Mouse (Mus musculus) heart, embryonic 13.5 days (tissue): ENCODE measurements around the gene Lekr1. TPM values are rescaled to one million over a fixed set of nuclear protein-coding genes. Genes with fewer than 3 reads are reported as not detected.
A peak's percentile ranks its signal among the peaks of the same experiment; 100 is the strongest.

Experiments
- ATAC-seq: fragments of 200-750 bp; cut with Nextera tagmentation; 2 replicates; pipeline ENCODE4 v1.8.0; 2017; ENCODE audit warnings: moderate TSS enrichment; ENCODE audit not compliant: insufficient number of reproducible peaks, low FRiP score, low TSS enrichment; ENCODE audit errors: extremely low read depth
- H3K27ac ChIP-seq: fragments of 300-500 bp; sonication (generic); replicated peaks from 2 replicates; pipeline ENCODE4 v1.5.1; 2015; ENCODE audit warnings: moderate library complexity, mild to moderate bottlenecking, inconsistent platforms
- H3K27me3 ChIP-seq: fragments of 300-500 bp; sonication (generic); replicated peaks from 2 replicates; pipeline ENCODE4 v1.6.1; 2015; ENCODE audit warnings: mild to moderate bottlenecking, inconsistent platforms
- H3K36me3 ChIP-seq: fragments of 300-500 bp; sonication (generic); 2 replicates; pipeline ENCODE4 v1.6.1; 2015; ENCODE audit warnings: mild to moderate bottlenecking, inconsistent platforms
- H3K4me1 ChIP-seq: fragments of 300-500 bp; sonication (generic); 2 replicates; pipeline ENCODE4 v1.6.1; 2015; ENCODE audit warnings: inconsistent platforms
- H3K4me2 ChIP-seq: fragments of 300-500 bp; sonication (generic); 2 replicates; pipeline ENCODE4 v1.6.1; 2015; ENCODE audit warnings: inconsistent platforms, mild to moderate bottlenecking, moderate library complexity
- H3K4me3 ChIP-seq: fragments of 300-500 bp; sonication (generic); 2 replicates; pipeline ENCODE4 v1.5.1; 2015; ENCODE audit warnings: moderate library complexity, mild to moderate bottlenecking, inconsistent platforms
- H3K9ac ChIP-seq: fragments of 300-500 bp; sonication (generic); 2 replicates; pipeline ENCODE4 v1.6.1; 2015; ENCODE audit warnings: inconsistent platforms, mild to moderate bottlenecking, moderate library complexity
- H3K9me3 ChIP-seq: fragments of 300-500 bp; sonication (generic); 2 replicates; pipeline ENCODE4 v1.6.1; 2016; ENCODE audit warnings: inconsistent platforms
- WGBS: fragments of 180-500 bp; shearing (Covaris S2); methylation state at CpG from one replicate; pipeline ENCODE4 v1.1.7; 2015; ENCODE audit warnings: mixed read lengths; 5-methylcytosine and 5-hydroxymethylcytosine counted together
- polyA plus RNA-seq: library from polyadenylated mRNA; unstranded; fragments of >200 nt; fragmentation: Nextera tagmentation; extraction: Ambion mirVana; gene quantifications from 2 replicates; pipeline ENCODE4 v1.2.1, GENCODE M21; 2015

Gene Lekr1
- 5.5 and 6.6 TPM in 2 replicates for polyA plus RNA-seq

- Histone ChIP-seq H3K9ac (peak within 1 kb of the TSS; percentile 86), H3K4me1 (peaks cover 11% of the 10 kb centered on the region; the same call in 1 of the 2 replicates), H3K4me2 (peak within 1 kb of the TSS; percentile 74), H3K27me3 (no peaks in the 10 kb centered on the region), H3K36me3 (no peaks in the 10 kb centered on the region), H3K4me3 (peak within 1 kb of the TSS; percentile 77), H3K27ac (peak within 1 kb of the TSS; percentile 51), H3K9me3 (no peaks in the 10 kb centered on the region)
- peak; percentile 70 for ATAC-seq
- WGBS = 1% methylated on average over 73 of the region's 73 CpGs
These were observed at the start of gene Lekr1 for GRCm38 (mm10) chr3:65665977-65666766. TSS of gene Lekr1 (plus strand) at chr3:65666228.

- Histone ChIP-seq H3K27ac (no peak overlapping the region), H3K4me1 (0 out of 2 replicates have a peak, but pooled peaks cover 3% of the 10 kb centered on the region), H3K4me3 (no peak overlapping the region), H3K36me3 (no peaks in the 10 kb centered on the region), H3K27me3 (no peaks in the 10 kb centered on the region), H3K4me2 (no peak overlapping the region), H3K9ac (no peak overlapping the region), H3K9me3 (no peaks in the 10 kb centered on the region; the same call in 1 of the 2 replicates)
- no peak for ATAC-seq
- whole genome bisulfite sequencing = 30% methylated on average over 5 of the region's 5 CpGs
These were observed 48.5 kb upstream of the Lekr1 start for GRCm38 (mm10) chr3:65617507-65617906.

GRCm38 (mm10) chr3:65619340-65619739 is 46.7 kb upstream of the Lekr1 start:
- Histone ChIP-seq H3K27me3 (no peaks in the 10 kb centered on the region), H3K9ac (no peak overlapping the region), H3K27ac (no peak overlapping the region), H3K4me3 (no peak overlapping the region), H3K9me3 (no peaks in the 10 kb centered on the region; the same call in 1 of the 2 replicates), H3K4me2 (no peak overlapping the region), H3K4me1 (0 out of 2 replicates have a peak, but pooled peaks cover 3% of the 10 kb centered on the region), H3K36me3 (no peaks in the 10 kb centered on the region)
- 77% methylated on average over 4 of the region's 4 CpGs for WGBS
- ATAC-seq = no peak

- Histone ChIP-seq H3K9me3 (no peaks in the 10 kb centered on the region; the same call in 1 of the 2 replicates), H3K9ac (no peak overlapping the region), H3K4me3 (no peak overlapping the region), H3K36me3 (no peaks in the 10 kb centered on the region), H3K4me2 (no peak overlapping the region), H3K4me1 (0 out of 2 replicates have a peak, but pooled peaks cover 3% of the 10 kb centered on the region), H3K27ac (no peak overlapping the region), H3K27me3 (no peaks in the 10 kb centered on the region)
- ATAC-seq = no peak
- WGBS = 88% methylated on average over 6 of the region's 6 CpGs
These were observed 43.0 kb upstream of the Lekr1 start for GRCm38 (mm10) chr3:65623057-65623456.

- no peaks in the 10 kb centered on the region for H3K36me3 ChIP-seq
- 59% methylated on average over 8 of the region's 8 CpGs for WGBS
- H3K9ac ChIP-seq = no peak overlapping the region
- no peaks in the 10 kb centered on the region for H3K27me3 ChIP-seq
- H3K4me3 ChIP-seq = no peak overlapping the region
- 0 out of 2 replicates have a peak, but pooled peaks cover 3% of the 10 kb centered on the region for H3K4me1 ChIP-seq
- H3K27ac ChIP-seq = no peak overlapping the region
- no peak overlapping the region for H3K4me2 ChIP-seq
- no peaks in the 10 kb centered on the region; the same call in 1 of the 2 replicates for H3K9me3 ChIP-seq
- no peak for ATAC-seq
These were observed 40.3 kb upstream of the Lekr1 start for GRCm38 (mm10) chr3:65625496-65626289.

- no peak overlapping the region for H3K4me3 ChIP-seq
- no peaks in the 10 kb centered on the region for H3K27me3 ChIP-seq
- H3K4me1 ChIP-seq = 0 out of 2 replicates have a peak, but pooled peaks cover 3% of the 10 kb centered on the region
- H3K4me2 ChIP-seq = no peak overlapping the region
- no peak overlapping the region for H3K9ac ChIP-seq
- 78% methylated on average over 7 of the region's 7 CpGs for WGBS
- H3K36me3 ChIP-seq = no peaks in the 10 kb centered on the region
- no peak for ATAC-seq
- H3K27ac ChIP-seq = no peak overlapping the region
- H3K9me3 ChIP-seq = no peaks in the 10 kb centered on the region; the same call in 1 of the 2 replicates
These were observed 39.6 kb upstream of the Lekr1 start for GRCm38 (mm10) chr3:65626290-65626914.

- Histone ChIP-seq H3K36me3 (no peaks in the 10 kb centered on the region), H3K4me3 (no peak overlapping the region), H3K4me2 (no peak overlapping the region), H3K27me3 (no peaks in the 10 kb centered on the region), H3K9ac (no peak overlapping the region), H3K27ac (no peak overlapping the region), H3K4me1 (0 out of 2 replicates have a peak, but pooled peaks cover 3% of the 10 kb centered on the region), H3K9me3 (no peaks in the 10 kb centered on the region; the same call in 1 of the 2 replicates)
- ATAC-seq = no peak
- WGBS = 74% methylated on average over 6 of the region's 6 CpGs
These were observed 38.9 kb upstream of the Lekr1 start for GRCm38 (mm10) chr3:65627021-65627706.

GRCm38 (mm10) chr3:65627707-65628028 is 38.4 kb upstream of the Lekr1 start:
- 83% methylated on average over 2 of the region's 2 CpGs for WGBS
- Histone ChIP-seq H3K9me3 (no peaks in the 10 kb centered on the region), H3K36me3 (no peaks in the 10 kb centered on the region), H3K27me3 (no peaks in the 10 kb centered on the region), H3K4me2 (no peak overlapping the region), H3K4me1 (0 out of 2 replicates have a peak, but pooled peaks cover 3% of the 10 kb centered on the region), H3K9ac (no peak overlapping the region), H3K27ac (no peak overlapping the region), H3K4me3 (no peak overlapping the region)
- ATAC-seq = no peak

- Histone ChIP-seq H3K27me3 (no peaks in the 10 kb centered on the region), H3K4me2 (no peak overlapping the region), H3K36me3 (no peaks in the 10 kb centered on the region), H3K9ac (no peak overlapping the region), H3K4me3 (no peak overlapping the region), H3K9me3 (no peaks in the 10 kb centered on the region), H3K27ac (no peak overlapping the region), H3K4me1 (0 out of 2 replicates have a peak, but pooled peaks cover 3% of the 10 kb centered on the region)
- WGBS = 79% methylated on average over 9 of the region's 9 CpGs
- ATAC-seq = no peak
These were observed 36.4 kb upstream of the Lekr1 start for GRCm38 (mm10) chr3:65629565-65630112.

- no peak overlapping the region for H3K4me3 ChIP-seq
- H3K36me3 ChIP-seq = no peaks in the 10 kb centered on the region
- no peak overlapping the region for H3K4me2 ChIP-seq
- ATAC-seq = no peak
- WGBS = 59% methylated on average over 4 of the region's 4 CpGs
- no peak overlapping the region for H3K27ac ChIP-seq
- no peaks in the 10 kb centered on the region for H3K27me3 ChIP-seq
- no peaks in the 10 kb centered on the region for H3K9me3 ChIP-seq
- H3K9ac ChIP-seq = no peak overlapping the region
- peaks cover 9% of the 10 kb centered on the region for H3K4me1 ChIP-seq
These were observed 32.4 kb upstream of the Lekr1 start for GRCm38 (mm10) chr3:65633604-65634003.
